Mouse (Mus musculus) inflammation-experienced regulatory T-cells, adult 6 months (primary cell): ENCODE results near the gene Stoml2. TPM values are rescaled to one million over a fixed set of nuclear protein-coding genes. Genes with fewer than 3 reads are reported as not detected.
"Not testable (repeated sequence)": the region's sequence is repeated elsewhere in the genome, so short reads cannot be mapped to it uniquely, and the experiment has no call there.

ENCODE experiments used
- ATAC-seq: one replicate; pipeline ENCODE4 v1.8.0; 2017
- polyA plus RNA-seq, 3 experiments: library from polyadenylated mRNA; unstranded; fragments of 100-300 nt; shearing (Covaris generic); gene quantifications; one replicate each; pipeline ENCODE4 v1.2.1; 2017

Stoml2 gene
- polyA plus RNA-seq, 3 experiments from 2014 or later, result 138 to 146 (median 139) TPM

DNA sequence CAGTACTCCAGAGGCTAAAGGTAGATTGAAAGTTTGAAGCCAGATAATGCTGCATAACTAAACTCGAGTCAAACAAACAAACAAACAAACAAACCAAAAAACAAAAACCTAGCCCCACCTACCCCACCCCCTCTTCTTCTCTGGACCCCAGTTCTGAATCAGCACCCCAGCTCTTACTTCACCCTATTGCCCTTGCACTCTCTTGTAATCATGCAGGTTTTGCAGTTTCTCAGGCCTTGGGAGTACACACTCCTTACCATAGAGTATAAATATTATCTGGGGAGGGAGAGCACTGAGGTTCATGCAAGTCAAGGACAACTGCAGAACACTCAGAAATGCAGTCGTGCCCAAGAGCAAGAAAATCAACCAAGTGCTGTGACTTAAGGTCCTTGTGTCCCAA, 30.2 kb downstream of the Stoml2 start:
- no peak for ATAC-seq

DNA sequence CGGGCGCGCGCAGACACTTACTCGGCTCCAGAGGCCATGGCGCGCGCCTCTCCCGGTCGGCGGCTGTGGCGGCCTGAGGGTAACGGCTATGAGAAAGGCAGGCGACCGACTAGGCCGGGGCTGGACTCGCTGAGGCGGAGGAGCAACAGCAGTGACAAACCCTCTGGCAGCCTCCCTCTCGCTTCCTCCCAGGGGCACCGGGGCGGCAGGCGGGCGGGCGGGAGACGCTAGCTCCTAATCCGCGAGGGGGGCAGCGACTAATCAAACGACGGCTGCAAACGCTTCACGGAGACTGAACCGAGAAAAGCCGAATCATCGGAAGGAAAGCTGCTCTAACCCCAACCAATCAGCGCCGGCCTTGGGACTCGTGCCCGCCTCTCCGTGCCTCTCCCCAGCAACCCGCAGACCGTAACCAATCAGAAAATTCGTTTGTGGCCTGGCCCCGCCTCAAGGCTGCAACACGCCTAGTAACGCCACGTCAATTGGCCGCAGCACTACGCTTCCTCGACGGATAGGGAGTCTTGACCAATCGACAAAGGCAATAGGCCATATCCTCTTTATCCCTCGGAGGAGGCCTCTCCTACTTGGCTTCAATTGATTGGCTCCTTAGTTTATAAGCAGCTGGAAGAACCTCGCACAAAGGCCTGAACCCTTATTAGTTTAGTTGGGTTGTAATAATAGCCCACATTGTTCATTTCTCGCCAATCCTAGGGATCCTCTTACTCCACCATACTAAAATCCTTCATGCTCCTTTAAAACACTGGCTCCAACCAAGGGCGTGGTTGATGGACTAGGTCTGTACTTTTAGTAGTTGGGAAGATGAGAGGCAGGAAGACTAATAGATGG, 31.1 kb downstream of the Stoml2 start, which contains the start of gene Vcp:
TSS of gene Vcp (minus strand) at position 367 of the 846 bp plus-strand sequence.
- peak; percentile 96 for ATAC-seq

DNA sequence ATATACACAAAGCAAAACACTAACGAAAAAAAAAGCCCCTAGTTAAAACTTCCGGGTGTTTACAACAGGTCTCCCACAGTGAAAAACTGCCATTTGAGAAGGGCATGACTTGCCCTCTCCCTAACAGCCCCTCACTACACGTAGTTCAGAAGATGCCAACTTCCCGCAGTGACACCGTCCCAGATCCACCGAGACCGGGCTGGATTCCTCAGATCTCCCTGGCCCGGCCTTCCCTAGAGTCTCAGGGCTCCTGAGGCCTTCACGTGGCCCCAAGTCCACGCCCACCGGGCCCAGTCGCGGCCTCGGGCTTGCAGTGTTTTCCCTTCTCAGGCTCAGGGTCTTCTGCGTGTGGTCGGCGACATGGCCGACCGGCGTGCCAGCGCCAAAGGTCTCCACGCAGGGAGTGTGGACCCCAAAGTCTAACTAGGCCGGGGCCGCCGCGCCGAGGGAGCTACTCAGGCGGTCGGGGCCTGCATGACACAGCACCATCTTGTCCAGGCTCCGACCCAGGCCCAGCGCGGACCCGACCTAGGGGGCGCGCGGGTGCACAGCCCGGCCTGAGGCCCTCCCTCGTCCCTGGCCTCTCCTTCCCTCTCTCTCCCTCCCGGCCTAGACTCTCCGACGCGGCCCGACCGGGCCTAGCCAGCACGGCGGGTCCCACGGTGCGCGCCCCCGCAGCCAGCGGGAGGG, 31.9 kb downstream of the Stoml2 start:
- ATAC-seq, result peak; percentile 8

DNA sequence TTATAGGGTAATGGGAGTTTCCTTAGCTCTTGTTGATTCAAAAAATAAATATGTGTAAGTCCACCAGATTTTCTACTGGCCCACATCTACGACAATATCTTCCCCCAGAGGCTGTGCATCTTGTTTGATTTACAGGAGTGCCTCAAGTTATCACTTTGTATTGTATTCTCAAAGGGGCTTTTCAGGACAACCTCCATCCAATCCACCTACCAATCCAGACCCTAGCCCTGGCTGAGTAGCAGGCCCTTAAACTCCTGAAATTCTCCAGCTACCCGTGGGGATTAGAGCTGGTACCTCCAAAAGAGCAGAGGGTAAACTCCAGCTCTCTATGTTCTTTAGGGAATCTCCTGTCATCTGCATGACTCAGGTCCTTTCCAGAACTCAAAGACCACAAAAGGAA, 33.5 kb downstream of the Stoml2 start:
- ATAC-seq, result no peak

DNA sequence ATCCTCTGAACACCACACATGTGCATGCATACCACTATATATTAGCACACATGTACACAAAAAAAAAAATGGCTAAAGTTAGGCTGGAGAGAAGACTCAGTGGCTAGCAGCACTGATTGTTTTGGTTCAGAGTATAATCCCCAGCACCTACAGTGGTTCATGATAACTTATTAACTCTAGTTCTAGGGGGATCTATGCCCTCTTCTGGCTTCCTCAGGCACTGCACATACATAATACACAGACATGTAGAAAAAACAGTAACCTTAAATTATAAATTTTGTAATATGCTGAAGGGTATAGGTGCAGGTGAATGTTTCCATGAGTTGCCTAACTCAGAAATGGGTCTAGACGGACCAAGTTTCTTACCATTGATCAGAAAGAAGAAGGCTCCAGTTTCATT, 43.2 kb downstream of the Stoml2 start:
- no peak for ATAC-seq

DNA sequence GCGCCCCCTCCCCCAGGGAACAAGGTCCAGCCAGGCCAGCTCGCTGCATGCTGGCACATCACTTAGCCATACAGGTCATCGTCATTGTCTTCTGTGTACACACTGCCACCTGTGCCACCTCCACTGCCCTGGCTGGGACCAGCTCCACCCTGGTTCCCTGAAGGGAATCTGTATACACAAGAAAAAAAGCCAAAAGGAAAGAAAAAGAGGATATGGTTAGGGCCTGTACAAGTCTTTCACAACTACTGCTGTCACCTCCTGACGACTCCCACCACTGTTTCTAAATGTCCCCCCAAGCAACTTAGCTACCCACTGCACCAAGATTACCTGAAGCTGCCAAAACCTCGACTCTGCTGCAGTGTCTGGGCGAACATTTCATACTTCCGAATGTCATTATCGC, 51.0 kb downstream of the Stoml2 start:
- not testable (repeated sequence) for ATAC-seq

DNA sequence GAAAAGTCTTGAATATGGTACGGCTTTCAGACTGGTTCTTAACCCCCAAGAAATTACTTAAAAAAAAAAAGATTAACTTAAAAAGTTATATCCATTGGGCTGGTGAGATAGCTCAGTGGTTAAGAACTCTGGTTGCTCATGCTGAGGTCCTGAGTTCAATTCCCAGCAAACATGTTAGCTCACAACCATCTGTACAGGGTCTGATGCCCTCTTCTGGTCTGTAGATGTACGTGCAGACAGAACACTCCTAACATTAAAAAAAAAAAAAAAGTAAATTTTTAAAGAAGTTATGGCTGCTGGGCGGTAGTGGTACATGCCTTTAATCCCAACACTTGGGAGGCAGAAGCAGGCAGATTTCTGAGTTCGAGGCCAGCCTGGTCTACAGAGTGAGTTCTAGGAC, 53.4 kb downstream of the Stoml2 start:
- no peak for ATAC-seq

Other genes with a start within 250 kb of the Stoml2 start
- not detected for gene Fam205a1, start 177.8 kb downstream of the Stoml2 start, polyA plus RNA-seq
- not detected for gene Gm12394, start 174.9 kb downstream of the Stoml2 start, polyA plus RNA-seq
- gene Fam205c, start 157.5 kb downstream of the Stoml2 start, polyA plus RNA-seq, result not detected
- gene Phf24, start 115.0 kb downstream of the Stoml2 start, polyA plus RNA-seq, result not detected
- gene Dnajb5, start 81.9 kb downstream of the Stoml2 start, polyA plus RNA-seq, result 1 to 10 TPM; 2.1 to 5.3 (median 2.3) TPM
- 1 to 10 TPM in 1 of 3 experiments, under 1 TPM in 1, not detected in 1; 0.35 to 1.1 TPM for gene 1700022I11Rik, start 62.1 kb downstream of the Stoml2 start, polyA plus RNA-seq
- gene Vcp, start 31.2 kb downstream of the Stoml2 start, polyA plus RNA-seq, result 100 to 1,000 TPM; 144 to 162 (median 154) TPM
- gene Fancg, start 21.2 kb downstream of the Stoml2 start, polyA plus RNA-seq, result 10 to 100 TPM; 22.9 to 41.7 (median 31.8) TPM
- gene Pigo, start 5.9 kb downstream of the Stoml2 start, polyA plus RNA-seq, result 10 to 100 TPM; 10.5 to 22.3 (median 12.0) TPM
- gene Fam214b, start 14.5 kb upstream of the Stoml2 start, polyA plus RNA-seq, result 1 to 10 TPM; 2.4 to 2.9 (median 2.6) TPM
- under 1 TPM in 2 of 3 experiments, not detected in 1; 0.23 to 0.38 TPM for gene Unc13b, start 27.2 kb upstream of the Stoml2 start, polyA plus RNA-seq
- gene Atp8b5, start 235.4 kb upstream of the Stoml2 start, polyA plus RNA-seq, result not detected